Mouse (Mus musculus) urinary bladder, adult 18-20 months (tissue): ENCODE results near the gene Ptpa.
"Not testable (repeated sequence)": the region's sequence is repeated elsewhere in the genome, so short reads cannot be mapped to it uniquely, and the experiment has no call there.

Experiments
- DNase-seq, 2 experiments: peaks; one replicate each; pipeline ENCODE4 v3.0.0; 2022; ENCODE audit warnings: low spot score in 2 of 2, mixed read lengths in 2 of 2

Ptpa gene

DNA sequence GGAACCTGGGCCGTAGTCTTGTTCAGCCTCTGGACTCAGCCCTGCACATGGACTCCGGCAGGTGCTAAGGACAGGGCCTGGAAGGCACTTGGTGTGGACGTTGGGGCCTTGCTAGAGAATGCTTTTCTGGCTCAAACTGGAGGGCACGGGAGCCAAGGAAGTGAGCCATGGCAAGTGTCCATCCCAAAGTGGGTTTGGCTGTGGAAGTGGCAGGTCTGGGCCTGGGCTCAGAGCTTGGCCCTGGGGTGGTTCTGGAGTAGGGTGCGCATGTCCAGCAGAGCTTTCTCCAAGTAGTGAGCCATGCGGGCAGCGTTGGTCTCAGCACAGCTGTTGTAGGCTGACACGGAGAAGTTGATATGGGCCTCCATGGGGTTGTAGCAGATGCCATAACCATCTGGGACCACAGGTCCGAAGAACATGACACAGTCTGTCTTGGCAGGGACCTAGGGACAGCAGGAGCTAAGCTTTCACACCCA is 13.4 kb upstream of the Ptpa start:
- DNase-seq = no peak

DNA sequence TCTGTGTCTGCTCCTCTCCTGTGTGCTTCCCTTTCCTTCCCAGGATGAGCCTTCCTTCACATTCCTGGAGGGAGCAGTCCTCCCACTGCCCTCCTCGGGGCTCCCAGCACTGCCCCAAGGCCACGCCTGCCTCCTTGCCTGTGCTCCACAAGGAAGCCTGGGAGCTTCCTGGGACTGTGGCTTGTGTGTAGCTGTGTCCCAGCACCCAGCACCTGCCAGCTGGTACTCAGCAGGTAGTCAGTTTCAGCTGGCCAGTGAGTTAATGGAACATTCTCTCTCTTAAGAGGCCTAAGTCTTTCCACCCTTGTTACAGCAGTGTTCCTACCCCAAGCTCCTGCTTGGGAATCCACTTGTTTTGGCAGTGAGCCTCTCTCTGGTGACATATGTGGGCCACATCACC is 13.0 kb upstream of the Ptpa start:
- no peak for DNase-seq

DNA sequence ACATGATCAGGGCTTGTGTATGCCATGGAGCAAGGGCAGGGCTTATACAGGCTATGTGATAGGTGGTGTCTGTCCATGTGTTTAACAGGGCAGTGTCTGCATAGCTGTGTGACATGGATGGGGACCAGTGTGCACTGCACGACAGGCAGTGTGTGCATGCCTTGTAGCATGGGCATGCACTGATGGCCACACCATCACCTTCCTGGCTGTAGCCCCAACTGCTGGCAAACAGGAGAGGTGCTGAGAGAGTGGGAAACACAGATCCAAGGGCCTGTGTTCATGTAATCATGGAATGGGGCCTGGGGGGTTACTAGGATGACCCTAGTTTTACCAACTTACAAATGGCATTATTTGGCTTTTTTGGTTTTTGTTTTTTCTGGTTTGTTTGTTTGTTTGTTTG is 12.0 kb upstream of the Ptpa start:
- DNase-seq = no peak

DNA sequence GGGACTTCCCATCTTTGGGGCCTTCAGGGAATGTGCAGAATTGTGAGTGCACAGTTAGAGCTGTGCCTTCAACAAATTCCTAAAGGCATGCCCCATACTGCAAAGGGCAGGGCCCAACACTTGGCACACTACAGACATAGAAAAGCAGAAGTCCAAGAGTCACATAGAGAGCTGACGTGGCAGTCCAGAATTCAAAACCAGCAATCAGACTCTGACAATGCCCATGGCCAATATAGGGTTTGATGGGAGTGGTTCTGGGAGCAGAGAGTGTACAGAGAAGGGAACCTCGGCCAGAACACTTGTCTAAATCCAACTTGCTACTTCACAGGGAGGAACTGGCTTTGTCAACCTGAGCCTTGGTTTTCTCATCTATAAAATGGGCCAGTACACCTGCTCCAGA is 8.6 kb upstream of the Ptpa start:
- DNase-seq = no peak

DNA sequence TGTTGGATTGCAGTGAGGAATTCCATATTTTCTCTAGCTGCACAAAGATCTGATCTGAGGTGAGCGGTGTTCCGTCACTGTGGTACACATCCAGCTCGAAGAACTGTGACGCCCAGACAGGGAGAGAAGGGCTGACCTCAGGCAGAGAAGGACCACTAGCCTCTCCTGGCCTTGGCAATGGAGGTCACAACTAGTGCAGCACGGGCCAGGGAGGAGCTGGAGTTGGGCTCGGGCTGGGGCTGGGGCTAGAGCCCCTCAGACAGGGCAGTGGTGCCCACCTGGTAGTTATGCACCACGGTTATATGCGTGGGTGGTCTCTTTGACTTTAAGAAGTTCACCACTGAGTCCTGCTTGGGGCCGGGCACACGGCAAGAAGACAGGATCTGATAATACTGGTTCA is 8.1 kb upstream of the Ptpa start:
- DNase-seq = no peak

DNA sequence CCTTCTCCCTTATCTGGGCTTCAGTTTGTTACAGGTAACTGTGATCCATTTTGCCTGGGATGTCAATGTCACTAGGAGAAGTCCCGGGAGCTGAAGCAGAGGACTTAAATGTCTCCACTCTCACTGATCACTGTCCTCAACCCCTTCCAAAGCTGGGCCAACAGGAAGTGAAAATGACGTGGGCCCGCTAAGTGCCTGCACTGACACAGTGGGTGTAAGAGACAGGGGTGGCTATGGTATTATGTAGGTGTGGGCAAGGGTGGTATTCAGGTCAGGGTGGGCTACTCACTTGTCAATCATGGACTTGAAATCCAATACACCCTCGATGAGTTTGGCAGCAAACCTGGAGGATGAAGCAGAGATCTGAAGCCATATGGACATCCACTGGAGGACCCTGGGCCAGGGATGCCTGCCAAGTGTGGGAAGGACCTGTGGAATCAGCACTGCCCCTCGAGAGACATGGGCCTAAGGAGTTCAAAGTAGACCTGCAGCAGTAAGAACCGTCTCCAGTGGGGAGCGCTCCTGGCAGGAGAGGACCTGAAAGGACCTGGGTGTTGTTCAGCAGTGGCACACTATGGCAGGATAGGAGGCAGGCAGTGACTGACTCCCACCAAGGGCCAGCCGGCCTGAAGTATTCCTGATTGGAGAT is 7.3 kb upstream of the Ptpa start:
- DNase-seq = no peak

DNA sequence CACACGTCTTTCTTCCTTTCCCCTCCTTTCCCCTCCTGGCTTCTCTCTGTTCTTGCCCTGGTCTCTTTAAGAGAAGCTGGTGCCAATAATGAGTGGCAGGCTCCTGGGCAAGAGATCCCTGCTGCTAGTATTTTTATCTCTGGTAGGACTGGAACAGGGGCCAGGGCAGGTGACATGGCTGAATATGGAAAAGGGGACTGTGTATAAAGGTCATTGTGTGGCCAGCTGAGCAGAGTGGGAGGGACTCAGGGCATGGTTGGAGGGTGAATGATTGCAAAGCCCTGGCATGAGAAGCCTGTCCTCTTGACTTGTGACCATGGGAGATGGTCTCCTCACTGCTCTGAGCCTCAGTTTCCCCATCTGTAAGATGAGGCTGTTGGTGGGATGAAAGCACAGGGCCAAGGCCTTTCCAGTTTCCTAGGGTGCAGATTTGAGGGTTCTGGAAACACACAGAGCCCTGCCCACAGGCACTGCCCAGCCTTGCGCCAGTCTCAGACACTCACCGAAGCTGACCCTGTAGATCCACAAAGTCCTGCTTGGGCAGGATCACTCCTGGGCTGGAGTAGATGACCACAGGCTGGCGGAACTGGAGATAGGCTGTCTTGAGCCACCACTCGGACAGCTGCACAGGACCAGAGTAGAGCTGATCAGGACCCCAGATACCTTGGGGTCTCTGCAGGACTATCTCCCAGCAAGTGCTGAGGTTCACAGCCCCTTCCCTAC is 6.2 kb upstream of the Ptpa start:
- no peak for DNase-seq

DNA sequence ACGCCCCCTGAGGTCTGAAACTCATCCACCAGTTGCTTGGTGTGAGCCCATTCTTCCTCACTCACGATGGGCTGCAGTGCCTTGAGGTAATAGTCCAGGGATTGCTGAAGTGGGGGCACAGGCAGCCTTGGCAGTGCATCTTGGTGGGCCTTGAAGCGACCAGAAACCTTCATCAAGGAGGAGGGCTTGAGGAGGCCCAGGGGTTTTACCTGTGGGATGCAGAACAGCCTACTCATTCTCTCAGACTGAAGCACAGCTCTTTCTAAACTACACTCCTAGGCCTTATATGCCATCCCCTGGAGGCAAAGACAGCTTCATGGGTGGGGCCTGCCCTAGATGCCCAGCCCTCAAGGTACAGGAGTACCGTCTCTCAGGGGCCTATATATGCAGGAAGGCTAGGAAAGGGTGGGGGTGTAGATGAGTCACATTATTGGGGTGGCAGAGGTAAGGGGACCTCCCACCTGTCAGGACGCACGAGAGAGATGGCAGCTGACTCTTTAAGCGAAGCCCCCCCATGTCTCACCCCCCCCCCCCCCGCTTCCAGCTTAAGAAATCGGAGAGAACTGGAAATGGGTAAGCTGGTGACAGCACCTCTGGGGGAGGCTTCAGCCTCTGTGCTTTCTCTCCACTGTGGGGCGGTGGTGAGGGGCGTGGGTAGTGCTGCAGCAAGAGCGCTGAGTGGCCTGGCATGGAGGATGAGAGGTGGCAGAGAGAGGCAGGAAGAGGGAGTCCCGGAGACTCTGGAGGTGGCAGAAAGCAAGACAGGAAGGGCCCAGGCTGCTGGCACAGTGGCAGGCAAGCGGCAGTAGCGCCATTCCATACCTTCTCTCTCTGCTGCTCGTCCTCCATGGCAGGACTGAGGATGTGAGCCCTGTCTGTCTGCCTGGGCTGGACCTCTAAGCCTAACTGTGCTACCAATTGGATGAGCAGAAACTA is 2.5 kb upstream of the Ptpa start:
- DNase-seq = no peak

DNA sequence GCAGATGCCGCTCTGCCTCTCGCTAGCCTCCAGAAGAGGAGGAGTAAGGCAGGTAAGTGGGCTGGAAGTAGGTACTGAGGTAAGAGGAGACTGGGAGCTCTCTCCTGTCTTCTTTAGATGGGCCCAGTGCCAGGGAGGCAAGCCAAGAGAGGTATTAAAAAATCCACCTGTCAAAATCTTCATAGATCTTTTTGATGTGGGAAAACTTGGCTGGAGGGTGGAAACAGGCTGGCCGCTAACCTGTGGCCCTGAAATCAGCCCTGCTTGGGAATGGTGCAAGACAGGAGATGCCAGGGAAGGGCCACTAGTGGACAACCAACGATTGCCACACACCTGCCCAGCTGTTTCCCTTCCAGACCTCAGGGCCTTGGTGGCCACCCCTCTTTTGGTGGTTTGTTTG is 1.7 kb upstream of the Ptpa start:
- no peak for DNase-seq

DNA sequence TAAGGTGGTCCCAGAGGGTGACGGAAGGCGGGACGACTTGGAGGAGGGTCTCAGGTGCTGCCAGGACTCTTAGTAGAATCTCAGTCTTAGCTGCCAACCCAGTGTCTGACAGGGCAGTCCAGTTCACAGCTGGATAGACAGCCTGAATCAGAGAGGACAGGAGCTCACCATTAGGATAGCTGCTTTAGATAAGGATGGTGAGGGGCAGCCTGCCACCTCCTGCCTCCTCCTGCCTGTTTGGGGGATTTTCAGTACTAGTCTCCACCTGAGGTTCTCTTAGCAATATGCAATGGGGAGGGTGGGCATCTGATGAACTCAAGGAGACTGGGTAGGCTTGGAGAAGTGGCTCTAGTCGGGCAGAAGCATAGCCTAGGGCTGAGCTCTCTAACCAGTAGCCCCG is 1.2 kb upstream of the Ptpa start:
- no peak for DNase-seq

DNA sequence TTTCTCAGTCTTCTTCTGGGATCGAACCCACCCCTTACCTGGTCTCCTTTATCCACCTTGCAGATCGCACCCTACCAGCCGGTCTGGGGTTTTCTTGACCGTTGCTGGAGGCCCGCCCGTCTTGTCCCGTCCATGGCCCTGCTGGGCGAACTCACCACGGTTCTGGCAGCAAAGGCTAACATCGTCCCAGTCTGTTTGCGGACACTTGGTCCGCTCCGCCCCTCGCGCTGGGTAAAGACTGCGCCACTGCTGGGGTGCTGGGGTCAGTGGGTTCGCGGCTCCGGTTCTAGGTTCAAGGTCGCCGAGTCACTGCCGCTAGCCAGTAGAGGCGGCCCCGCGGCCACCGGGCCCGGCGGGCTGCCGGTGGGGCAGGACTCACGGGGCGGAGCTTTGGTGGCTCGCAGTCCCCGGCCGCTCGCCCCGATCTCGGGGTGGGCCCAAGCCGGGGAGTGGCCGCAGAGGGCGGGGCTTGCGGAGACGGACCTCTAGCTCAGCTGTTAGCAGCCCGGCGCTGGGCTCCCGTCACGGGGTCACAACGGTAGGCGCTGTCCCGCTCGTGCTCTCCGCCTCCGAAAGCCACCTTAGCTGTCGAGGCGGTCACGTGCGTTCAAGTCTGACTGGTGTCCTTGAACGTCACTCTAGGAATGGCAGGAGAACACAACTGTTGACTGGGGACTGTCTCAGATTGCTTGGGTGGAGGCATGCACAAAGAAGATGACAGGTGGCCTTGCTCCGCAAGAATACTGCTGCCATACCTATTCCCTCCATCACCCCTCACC is 493 bp upstream of the Ptpa start, which contains the start of gene Crat:
Gene Crat, minus strand, starts transcription at position 657 of the 779 bp plus-strand sequence.
- peak; percentile 88 to 93 for DNase-seq

DNA sequence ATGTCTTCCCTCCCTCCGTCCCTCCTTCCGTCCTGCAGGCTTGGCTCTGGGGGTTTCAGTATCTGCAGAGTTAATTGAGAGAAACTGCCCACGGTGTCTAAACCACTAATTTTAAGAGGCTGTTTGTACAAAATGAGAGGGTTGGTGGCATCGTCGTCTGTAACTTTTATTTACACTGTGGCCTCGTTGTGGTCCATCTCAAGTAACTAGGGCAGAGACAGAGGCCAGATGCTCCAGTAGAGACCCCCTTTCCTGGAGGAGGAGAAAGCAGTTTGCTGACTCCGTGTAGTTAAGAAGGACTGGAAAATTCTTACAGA is 768 bp downstream of the Ptpa start:
- DNase-seq = no peak

DNA sequence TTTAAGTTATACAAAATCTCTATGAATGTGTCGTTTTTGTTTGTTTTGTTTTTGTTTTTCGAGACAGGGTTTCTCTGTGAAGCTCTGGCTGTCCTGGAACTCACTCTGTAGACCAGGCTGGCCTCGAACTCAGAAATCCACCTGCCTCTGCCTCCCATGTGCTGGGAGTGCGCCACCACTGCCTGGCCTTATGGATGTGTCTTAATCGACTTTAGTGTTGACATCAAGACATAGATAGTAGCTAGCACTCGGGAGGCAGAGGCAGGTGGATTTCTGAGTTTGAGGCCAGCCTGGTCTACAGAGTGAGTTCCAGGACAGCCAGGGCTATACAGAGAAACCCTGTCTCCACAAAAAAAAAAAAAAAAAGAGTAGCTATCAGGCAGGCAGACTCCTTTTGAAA is 1.3 kb downstream of the Ptpa start:
- not testable (repeated sequence) for DNase-seq

DNA sequence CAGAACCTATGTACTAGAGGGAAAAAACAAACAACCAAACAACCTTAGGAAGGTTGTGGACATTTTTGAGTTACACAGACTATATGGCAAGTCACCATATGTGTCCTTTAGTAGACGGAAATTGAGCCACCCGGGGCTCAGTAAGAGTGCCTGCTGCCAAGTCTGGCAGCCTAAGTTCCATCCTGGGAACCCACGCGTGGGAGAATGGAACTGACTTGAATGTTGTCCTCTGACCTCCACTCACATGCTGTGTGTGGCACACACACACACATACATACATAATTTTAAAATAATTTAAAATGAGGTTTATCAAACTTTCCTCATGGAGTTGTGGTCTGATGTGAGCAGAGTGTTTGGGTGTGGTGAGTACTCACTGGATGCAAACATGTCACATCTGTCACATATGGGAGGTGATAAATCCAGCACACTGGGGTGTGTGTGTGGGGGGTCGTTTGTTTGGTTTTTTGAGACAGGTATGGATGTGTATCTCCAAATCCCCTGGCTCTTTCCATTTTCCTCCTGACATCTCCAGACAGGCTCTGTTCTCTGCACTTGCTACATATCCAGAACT is 1.8 kb downstream of the Ptpa start:
- DNase-seq = no peak

DNA sequence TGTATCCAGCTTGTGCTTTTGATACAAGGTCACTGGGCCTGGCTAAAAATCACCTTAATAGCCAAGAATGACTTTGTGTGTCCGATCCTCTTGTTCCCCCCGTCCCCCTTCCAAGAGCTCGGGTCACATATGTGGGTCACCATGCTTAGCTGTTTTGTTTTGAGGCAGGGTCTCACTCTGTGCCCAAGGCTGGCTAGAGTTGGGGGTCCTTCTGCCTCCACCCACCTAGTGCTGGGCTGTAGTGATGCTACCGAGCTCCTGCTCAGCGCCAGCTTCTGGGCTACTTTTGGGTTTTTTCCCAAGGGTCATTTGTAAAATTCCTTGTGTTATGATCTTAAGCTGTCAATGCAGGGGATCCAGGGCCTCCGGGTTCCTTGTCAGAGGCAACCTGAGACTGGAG is 2.4 kb downstream of the Ptpa start:
- no peak for DNase-seq

DNA sequence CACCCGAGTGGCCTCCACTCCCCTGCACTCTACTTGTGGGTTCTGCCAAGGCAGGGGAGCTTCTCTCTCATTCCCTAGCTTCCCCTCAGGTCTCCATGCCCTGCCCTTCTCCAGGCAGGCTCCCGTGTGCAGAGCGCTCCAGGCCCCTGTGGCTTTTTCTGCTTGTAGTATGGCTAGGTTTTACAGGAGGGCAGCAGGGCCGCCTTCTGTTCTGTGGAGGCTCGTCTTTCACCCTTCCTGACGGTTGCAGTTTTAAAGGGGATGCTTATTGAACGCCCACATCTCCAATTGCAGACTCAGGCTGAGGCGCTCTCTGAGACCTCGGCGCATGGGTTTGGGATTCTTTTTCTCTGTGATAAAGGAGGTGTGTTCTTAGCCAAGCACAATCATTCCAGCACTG is 3.3 kb downstream of the Ptpa start:
- no peak for DNase-seq

DNA sequence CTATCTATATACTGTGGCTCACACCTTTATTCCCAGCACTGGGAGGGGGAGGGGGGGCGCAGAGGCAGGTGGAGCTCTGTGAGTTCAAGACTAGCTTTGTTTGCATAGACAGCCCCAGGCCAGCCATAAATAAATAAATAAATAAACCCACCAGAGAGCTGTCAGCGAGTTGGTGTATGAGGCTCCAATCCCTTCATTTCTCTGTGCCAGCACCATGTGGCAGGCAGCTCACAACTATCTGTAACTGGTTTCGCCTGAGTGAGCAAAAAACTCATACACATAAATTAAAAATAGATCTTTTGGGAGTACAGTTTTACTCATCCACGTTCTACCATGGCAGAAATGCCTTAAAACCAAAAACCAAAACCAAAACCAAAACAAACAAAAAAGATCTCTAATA is 5.6 kb downstream of the Ptpa start:
- no peak for DNase-seq

DNA sequence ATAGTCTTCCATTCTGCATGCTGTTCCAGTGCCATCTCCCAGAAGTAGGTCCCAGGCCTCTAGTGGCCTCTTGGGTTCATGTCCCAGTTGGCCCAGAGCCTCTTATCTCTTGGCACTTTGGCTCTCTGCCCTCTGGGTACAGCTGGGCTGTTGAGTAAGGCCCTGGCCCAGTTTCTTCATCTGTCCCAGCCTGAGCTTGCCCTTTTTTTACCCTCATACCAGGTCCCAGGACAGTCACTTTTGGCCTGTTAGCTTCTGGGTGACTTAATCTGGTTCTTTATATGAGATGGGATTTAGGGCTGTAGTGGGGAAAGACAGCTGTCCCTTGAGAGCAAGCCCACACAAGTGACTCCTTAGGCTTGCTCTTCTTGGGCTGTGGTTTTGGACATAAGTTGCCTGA is 13.3 kb downstream of the Ptpa start:
- no peak for DNase-seq

DNA sequence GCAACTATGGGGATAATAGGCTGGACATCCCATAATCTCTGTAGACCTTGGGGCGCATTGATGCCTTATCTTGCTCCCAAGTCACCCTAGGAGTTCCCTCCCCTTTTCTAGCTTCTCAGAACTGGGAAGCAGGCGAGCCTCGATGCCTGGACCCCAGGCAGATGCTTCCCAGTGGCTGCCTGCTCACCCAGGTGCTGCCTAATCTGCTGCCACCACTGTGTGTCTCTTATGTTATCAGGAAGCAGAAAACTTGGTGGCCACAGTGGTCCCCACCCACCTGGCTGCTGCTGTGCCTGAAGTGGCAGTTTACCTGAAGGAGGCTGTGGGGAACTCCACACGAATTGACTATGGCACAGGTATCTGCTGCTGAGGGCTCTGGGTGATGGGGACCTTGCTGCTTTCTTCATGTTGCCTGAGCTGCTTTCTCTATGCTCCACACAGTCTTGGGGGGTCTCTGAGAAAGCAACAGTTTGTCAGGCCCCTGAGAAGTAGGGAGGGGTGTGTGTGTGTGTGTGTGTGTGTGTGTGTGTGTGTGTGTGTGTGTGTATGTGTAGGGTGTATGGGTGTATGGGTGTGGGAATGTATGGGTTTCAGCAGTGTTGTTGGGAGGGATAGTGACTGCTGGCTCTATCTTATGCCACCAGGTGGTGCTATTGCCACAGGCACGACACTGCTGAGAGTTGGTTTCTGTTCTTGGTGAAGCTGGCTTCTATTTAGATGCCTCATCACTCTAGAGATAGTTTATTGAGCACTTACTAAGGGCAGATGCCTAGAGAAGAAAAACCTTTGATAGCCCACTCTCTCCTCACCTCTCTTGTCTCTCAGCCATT is 19.7 kb downstream of the Ptpa start:
- DNase-seq = peak in 1 of 2 experiments; percentile 55

DNA sequence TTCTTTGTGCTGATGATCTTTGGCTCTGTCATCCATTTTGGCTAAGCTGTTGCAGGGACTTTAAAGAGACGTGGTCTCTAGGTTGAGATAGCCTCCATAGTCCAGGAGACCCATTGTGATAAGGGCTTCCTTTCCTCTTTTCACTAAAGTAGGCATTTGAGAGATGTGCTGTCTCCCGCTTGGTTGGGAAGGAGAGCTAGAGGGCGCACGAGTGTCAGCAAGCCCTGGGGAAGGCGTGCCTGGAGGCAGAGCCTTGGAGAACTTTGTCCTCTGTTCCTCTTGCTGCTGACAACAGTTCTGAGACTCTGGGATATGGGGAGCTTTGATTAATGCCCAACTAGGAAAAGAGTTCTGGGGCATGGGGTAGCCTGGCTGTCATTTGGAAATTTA is 20.3 kb downstream of the Ptpa start:
- DNase-seq = no peak

DNA sequence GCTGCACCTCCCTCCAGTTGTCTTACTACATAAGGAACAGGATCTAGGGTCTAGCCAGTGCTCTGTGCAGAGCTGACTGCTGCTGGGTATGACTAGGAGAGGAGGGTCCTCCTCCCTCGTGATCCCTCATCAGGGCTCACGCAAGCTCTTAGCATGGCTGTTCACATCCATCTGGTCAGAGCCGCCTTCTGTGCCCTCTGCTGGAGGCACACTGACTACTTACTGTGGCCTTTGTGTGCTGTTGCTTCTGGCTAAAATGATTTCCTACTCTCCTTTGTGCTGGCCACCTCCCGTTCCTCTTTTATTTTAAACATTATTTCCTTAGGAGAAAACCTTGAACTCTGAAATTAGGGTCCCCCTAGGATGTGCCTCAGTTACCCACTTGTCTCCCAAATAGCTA is 21.0 kb downstream of the Ptpa start:
- DNase-seq = no peak
